ENCODE assay signal across 10 mouse cellular contexts in the genomic region with DNA sequence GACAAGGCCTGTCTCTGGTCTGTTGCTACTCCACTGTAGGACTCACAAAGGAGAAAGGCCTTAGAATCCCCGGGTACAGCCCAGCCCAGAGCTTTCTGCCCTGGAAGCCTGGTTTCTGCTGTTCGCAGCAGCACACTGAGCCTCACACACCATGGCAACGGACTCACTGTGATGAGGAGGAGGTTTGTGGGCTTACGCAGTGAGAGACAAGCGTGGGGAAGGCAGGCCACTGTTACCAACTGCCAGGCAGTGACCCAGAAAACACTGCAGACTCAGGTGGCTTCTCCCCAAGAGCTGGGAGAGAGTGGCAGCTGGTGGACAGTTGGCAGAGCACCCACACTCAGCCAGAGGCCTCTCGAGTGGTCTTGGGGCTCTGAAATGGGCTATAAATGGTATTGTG. TPM values are rescaled to one million over a fixed set of nuclear protein-coding genes. Genes with fewer than 3 reads are reported as not detected.
DNase-seq lines count a peak whose midpoint lies in the region.
"Had no signal": no experiment of that assay in that cellular context is flagged by ENCODE, and none has a peak within 500 bp of the region (broad histone marks: within the 10 kb centered on the region; RNA-seq: fewer than 3 reads in every experiment).

No protein-coding gene starts in this region.

- peak; percentile 47 for DNase-seq in layer of hippocampus, adult 11-12 months (ENCODE audit: low spot score)
- no peak for DNase-seq in layer of hippocampus, adult 9-10 months (ENCODE audit: low spot score)
- peak; percentile 36 to 73 for DNase-seq in frontal cortex, adult 2 months (ENCODE audit: extremely low spot score in 1 of 2, low spot score in 1 of 2)
- peak; percentile 31 to 72 for DNase-seq in left cerebral cortex, adult 9 months (ENCODE audit: low spot score in 2 of 2)
- peak; percentile 67 for DNase-seq in right cerebral cortex, postnatal 25 days
- no peak for DNase-seq in thymus, postnatal 25 days
- DNase-seq in adrenal gland, postnatal 25 days, result no peak
- DNase-seq in embryo, embryonic 10 days (ENCODE audit: low spot score), result no peak

RNA-seq across cellular contexts. Expression of a gene that starts 42.3 kb away (rescaled TPM):
- polyA plus RNA-seq in frontal cortex, adult 2 months (2012; rRNA removed), result not detected in 2 replicates
- total RNA-seq in adrenal gland, postnatal 25 days (2021), result not detected in 2 replicates
- polyA plus RNA-seq: heart, embryonic 15.5 days; limb, embryonic 12.5 days had no signal

Comparison
In these comparisons a context has a peak if more than half of its experiments do, and no peak if none do; other contexts are left out.
1. DNase-seq: peak in layer of hippocampus, adult 11-12 months (single experiment), frontal cortex, adult 2 months (2 of 2), left cerebral cortex, adult 9 months (2 of 2) and right cerebral cortex, postnatal 25 days (single experiment); none in layer of hippocampus, adult 9-10 months (single experiment), thymus, postnatal 25 days (single experiment), adrenal gland, postnatal 25 days (single experiment) and embryo, embryonic 10 days (single experiment).